Mouse (Mus musculus) lung, embryonic 14.5 days (tissue): ENCODE results near the gene Phldb2. TPM values are rescaled to one million over a fixed set of nuclear protein-coding genes. Genes with fewer than 3 reads are reported as not detected.

Experiments used
- ATAC-seq: fragments of 200-750 bp; cut with Nextera tagmentation; 2 replicates; pipeline ENCODE4 v1.8.0; 2017; ENCODE audit warnings: mild to moderate bottlenecking, moderate TSS enrichment, moderate library complexity; ENCODE audit not compliant: insufficient read depth
- DNase-seq: peaks from one replicate; pipeline ENCODE4 v3.0.0-alpha.2; 2015
- H3K27ac ChIP-seq: fragments of 300-500 bp; sonication (generic); 2 replicates; pipeline ENCODE4 v1.5.1; 2014; ENCODE audit warnings: low read depth, mild to moderate bottlenecking, moderate library complexity
- H3K27me3 ChIP-seq: fragments of 300-500 bp; sonication (generic); 2 replicates; pipeline ENCODE4 v1.6.1; 2014; ENCODE audit warnings: low read length, control low read depth; ENCODE audit not compliant: insufficient read depth
- H3K36me3 ChIP-seq: fragments of 300-500 bp; sonication (generic); 2 replicates; pipeline ENCODE4 v1.6.1; 2014; ENCODE audit warnings: control low read depth; ENCODE audit not compliant: insufficient read depth
- H3K4me1 ChIP-seq: fragments of 300-500 bp; sonication (generic); 2 replicates; pipeline ENCODE4 v1.6.1; 2014; ENCODE audit warnings: antibody characterized with exemption, control low read depth; ENCODE audit not compliant: insufficient read depth
- H3K4me2 ChIP-seq: fragments of 300-500 bp; sonication (generic); 2 replicates; pipeline ENCODE4 v1.6.1; 2014; ENCODE audit warnings: mild to moderate bottlenecking
- H3K4me3 ChIP-seq: fragments of 300-500 bp; sonication (generic); 2 replicates; pipeline ENCODE4 v1.5.1; 2014; ENCODE audit warnings: low read depth, low read length
- H3K9ac ChIP-seq: fragments of 300-500 bp; sonication (generic); 2 replicates; pipeline ENCODE4 v1.6.1; 2014
- H3K9me3 ChIP-seq: fragments of 300-500 bp; sonication (generic); 2 replicates; pipeline ENCODE4 v1.6.1; 2016; ENCODE audit warnings: low read depth, low read length, control low read depth
- CTCF ChIP-seq: IDR thresholded peaks from 2 replicates; pipeline ENCODE4 v1.5.1; 2016; ENCODE audit warnings: antibody characterized with exemption, low read depth
- WGBS: fragments of 180-500 bp; shearing (Covaris S2); extraction: QIAGEN DNeasy Blood & Tissue Kit; methylation state at CpG from one replicate; pipeline ENCODE4 v1.1.7; 2014; 5-methylcytosine and 5-hydroxymethylcytosine counted together
- polyA plus RNA-seq: library from polyadenylated mRNA; unstranded; fragments of >200 nt; fragmentation: Nextera tagmentation; extraction: Ambion mirVana; gene quantifications from 2 replicates; pipeline ENCODE4 v1.2.1, GENCODE M21; 2014

Gene Phldb2
- polyA plus RNA-seq, 1 experiment from 2014 or later: 48.0 TPM

DNA sequence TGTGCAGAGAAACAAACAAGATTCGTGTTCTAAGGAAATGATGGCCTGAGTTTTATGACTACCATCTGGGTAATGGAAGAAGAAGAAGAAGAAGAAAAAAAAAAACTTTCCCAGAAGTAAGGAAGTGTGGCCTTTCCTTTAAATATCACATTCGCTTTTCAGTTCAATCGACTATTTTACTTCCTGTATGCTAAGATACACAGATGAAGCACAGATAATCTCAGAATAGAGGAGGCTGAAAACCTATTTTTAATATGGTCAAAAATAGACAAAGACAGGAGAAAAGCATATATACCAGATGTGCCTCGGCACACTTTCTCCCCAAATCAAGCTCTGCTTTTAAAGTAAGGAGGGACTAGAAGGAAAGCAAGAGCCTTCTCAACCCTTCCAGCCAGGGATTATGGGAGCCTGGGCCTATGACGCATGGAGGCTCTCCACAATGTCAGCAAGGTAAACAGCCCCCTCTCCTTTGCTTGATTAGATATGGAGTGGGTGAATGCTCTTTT is 158.2 kb downstream of the Phldb2 start:
- ATAC-seq: no peak
- no peak for DNase-seq
- Histone ChIP-seq H3K9me3 (no peaks in the 10 kb centered on the region), H3K4me3 (no peak overlapping the region), H3K27me3 (no peaks in the 10 kb centered on the region), H3K36me3 (peaks cover 38% of the 10 kb centered on the region), H3K9ac (no peak overlapping the region), H3K4me2 (no peak overlapping the region), H3K4me1 (0 out of 2 replicates have a peak, but pooled peaks cover 3% of the 10 kb centered on the region), H3K27ac (no peak overlapping the region)
- 55% methylated on average over 5 of the region's 5 CpGs for WGBS
- no peak for TF ChIP-seq CTCF

DNA sequence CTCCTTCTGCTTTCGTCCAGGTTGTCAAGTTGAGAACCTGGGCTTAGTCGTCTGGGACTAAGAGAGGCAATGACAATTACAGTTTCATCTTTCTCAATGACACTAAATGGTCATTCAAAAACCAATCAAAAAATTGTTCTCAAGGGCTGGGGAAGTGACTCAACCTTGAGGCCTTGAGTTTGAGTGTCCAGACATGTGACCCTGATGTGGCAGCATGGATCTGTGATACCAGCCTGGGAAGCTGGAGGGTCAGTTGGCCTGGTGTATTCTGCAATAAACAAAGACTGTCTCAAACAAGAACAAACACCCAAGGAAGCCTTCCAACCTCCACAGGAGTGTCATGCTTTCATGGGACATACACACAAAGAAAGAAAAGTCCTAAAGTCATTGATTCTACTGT is 160.6 kb downstream of the Phldb2 start:
- no peak overlapping the region for H3K4me3 ChIP-seq
- H3K27ac ChIP-seq: no peak overlapping the region
- H3K9ac ChIP-seq: no peak overlapping the region
- H3K36me3 ChIP-seq: peaks cover 37% of the 10 kb centered on the region
- H3K9me3 ChIP-seq: no peaks in the 10 kb centered on the region
- no peak for ATAC-seq
- 74% methylated on average over 2 of the region's 2 CpGs for WGBS
- no peak overlapping the region for H3K4me2 ChIP-seq
- H3K27me3 ChIP-seq: no peaks in the 10 kb centered on the region
- DNase-seq: no peak
- TF ChIP-seq CTCF: no peak
- no peaks in the 10 kb centered on the region for H3K4me1 ChIP-seq

DNA sequence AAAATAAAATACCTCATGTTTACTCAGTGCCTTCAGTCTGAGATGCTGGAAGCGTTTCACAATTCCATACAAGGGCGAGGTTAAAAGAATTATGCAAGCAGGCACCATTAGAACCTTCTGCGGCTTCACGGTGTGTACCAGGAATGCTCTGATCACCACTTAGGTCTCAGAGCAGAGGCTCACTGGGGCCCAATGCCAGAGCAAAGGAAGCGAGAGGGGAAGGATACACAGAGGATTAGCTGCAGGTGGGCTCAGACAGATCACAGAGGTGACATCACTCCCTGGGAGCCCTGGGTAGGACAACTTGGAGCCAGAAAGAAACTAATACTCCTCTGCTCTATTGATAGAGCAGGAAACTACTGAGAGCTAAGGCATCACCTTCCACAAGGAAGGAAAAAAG is 162.1 kb downstream of the Phldb2 start:
- H3K4me3 ChIP-seq: no peak overlapping the region
- H3K27ac ChIP-seq: no peak overlapping the region
- TF ChIP-seq CTCF: no peak
- no peaks in the 10 kb centered on the region for H3K27me3 ChIP-seq
- no peak overlapping the region for H3K9ac ChIP-seq
- ATAC-seq (no peak), DNase-seq (no peak)
- WGBS: 62% methylated on average over 5 of the region's 5 CpGs
- H3K4me1 ChIP-seq: no peaks in the 10 kb centered on the region
- H3K4me2 ChIP-seq: no peak overlapping the region
- H3K9me3 ChIP-seq: no peaks in the 10 kb centered on the region
- peaks cover 43% of the 10 kb centered on the region for H3K36me3 ChIP-seq

DNA sequence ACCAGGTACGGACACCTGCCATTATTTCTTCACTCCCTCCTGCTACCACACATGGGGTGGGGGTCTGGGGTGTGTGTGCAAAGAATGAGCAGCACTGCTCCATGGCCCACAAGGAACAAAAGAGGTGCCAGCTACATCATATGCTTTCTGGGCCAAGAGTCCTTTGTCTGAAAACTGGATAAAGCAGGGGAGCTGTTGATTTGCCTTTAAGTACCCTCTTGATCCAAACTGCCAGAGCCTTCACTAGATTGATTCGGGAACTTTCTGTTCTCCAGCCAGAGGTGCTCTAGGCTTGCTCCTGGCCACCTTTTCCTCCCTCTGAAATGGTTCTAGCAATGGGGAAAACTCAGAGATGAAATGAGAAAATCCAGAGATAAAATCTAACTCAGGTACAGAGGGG is 164.1 kb downstream of the Phldb2 start:
- Histone ChIP-seq H3K36me3 (peaks cover 39% of the 10 kb centered on the region), H3K27me3 (no peaks in the 10 kb centered on the region), H3K4me3 (no peak overlapping the region), H3K4me1 (no peaks in the 10 kb centered on the region), H3K4me2 (no peak overlapping the region), H3K27ac (no peak overlapping the region), H3K9me3 (no peaks in the 10 kb centered on the region), H3K9ac (no peak overlapping the region)
- 75% methylated on average over 2 of the region's 2 CpGs for WGBS
- TF ChIP-seq CTCF: no peak
- ATAC-seq (no peak), DNase-seq (no peak)

DNA sequence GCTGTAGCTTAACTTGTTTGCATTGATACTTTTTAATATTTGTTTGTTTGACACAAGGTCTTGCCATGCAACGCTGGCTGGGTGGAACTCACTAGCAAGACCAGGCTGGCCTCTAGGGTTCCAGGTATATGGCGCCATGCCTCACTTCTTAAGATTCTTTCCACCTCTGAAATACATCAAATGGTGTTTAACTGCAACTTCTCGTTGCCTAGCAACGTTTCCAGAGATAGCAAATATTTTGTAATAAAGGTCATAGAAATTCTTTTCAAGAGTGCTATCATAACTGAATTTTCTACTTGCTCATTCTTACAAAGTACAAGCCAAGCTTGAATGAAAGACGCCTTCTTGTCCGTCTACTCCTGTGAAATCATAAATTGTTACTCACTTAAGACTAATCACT is 165.7 kb downstream of the Phldb2 start:
- Histone ChIP-seq H3K27me3 (no peaks in the 10 kb centered on the region), H3K9me3 (no peaks in the 10 kb centered on the region), H3K4me2 (no peak overlapping the region), H3K4me1 (no peaks in the 10 kb centered on the region), H3K4me3 (no peak overlapping the region), H3K27ac (no peak overlapping the region), H3K9ac (no peak overlapping the region), H3K36me3 (peaks cover 31% of the 10 kb centered on the region)
- no peak for ATAC-seq
- no peak for TF ChIP-seq CTCF
- WGBS: 84% methylated on average over 6 of the region's 6 CpGs
- no peak for DNase-seq

DNA sequence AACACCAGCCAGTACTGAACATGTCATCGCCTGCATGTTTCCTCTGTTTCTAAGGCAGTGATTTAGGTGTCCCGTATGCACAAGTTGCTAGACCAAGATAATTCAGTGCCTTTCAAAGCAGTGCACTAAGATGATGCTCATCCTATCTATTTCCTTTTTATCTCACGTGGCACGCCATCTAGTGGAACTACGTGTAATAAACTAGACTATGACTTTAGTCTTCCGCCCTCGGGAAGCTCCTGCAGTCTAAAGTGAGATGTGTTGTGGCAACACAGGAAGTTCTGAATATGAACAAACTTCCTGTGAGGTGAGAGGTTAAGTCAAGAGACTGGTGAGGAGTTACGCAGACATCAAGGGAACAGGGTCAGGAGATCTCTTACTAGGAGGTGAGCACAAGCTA is 166.8 kb downstream of the Phldb2 start:
- Histone ChIP-seq H3K27me3 (no peaks in the 10 kb centered on the region), H3K4me2 (no peak overlapping the region), H3K4me3 (no peak overlapping the region), H3K27ac (no peak overlapping the region), H3K9ac (no peak overlapping the region), H3K9me3 (no peaks in the 10 kb centered on the region), H3K4me1 (no peaks in the 10 kb centered on the region), H3K36me3 (peaks cover 35% of the 10 kb centered on the region)
- peak; percentile 46 for TF ChIP-seq CTCF
- WGBS: 34% methylated on average over 8 of the region's 8 CpGs
- DNase-seq: peak; percentile 49
- ATAC-seq: no peak

DNA sequence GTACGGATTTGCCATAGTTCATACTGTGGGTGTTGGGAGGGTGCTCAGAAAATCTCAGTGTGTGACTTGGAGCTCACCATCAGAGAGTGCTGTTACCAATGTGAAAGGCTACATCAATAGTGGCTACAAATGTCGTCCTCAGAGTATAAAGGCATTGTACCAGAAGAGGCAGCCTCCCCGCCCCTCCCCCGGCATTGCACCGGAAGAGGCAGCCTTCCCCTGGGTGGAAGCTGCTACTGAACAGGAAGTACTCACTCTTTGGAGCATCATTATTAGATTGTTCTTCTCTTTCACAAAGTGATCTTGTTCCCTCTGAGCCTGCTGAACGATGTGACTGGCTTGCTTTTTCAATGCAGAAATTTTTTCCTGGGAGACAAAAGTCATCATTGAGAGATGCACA is 173.4 kb downstream of the Phldb2 start:
- Histone ChIP-seq H3K27ac (no peak overlapping the region), H3K9ac (no peak overlapping the region), H3K36me3 (peaks cover 59% of the 10 kb centered on the region), H3K9me3 (no peaks in the 10 kb centered on the region), H3K27me3 (no peaks in the 10 kb centered on the region), H3K4me3 (no peak overlapping the region), H3K4me2 (no peak overlapping the region), H3K4me1 (no peaks in the 10 kb centered on the region)
- ATAC-seq (no peak), DNase-seq (no peak)
- no peak for TF ChIP-seq CTCF
- WGBS: 70% methylated on average over 6 of the region's 6 CpGs

DNA sequence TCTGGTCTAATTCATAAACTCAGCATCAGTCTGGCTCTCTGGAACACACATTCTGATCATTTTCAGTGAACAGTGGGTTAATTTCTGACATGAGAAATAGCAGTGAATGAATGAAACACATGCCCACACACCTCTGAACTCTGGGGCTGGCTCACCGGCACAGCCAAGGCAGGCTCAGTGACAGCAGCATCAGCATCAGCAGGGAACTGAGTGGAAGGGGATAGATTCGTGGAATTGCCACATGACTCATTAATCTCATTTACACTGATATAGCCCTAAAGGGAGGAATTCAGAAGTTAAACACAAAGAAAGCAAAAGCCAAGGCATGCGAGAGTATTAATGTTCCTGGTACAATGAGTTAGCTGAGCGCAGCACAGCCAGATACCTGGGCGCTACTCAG is 178.6 kb downstream of the Phldb2 start:
- H3K27ac ChIP-seq: no peak overlapping the region
- ATAC-seq: no peak
- TF ChIP-seq CTCF: no peak
- WGBS: 77% methylated on average over 5 of the region's 5 CpGs
- H3K4me3 ChIP-seq: no peak overlapping the region
- peaks cover 82% of the 10 kb centered on the region for H3K36me3 ChIP-seq
- no peaks in the 10 kb centered on the region for H3K9me3 ChIP-seq
- no peak overlapping the region for H3K4me2 ChIP-seq
- H3K4me1 ChIP-seq: no peaks in the 10 kb centered on the region
- DNase-seq: no peak
- no peak overlapping the region for H3K9ac ChIP-seq
- H3K27me3 ChIP-seq: no peaks in the 10 kb centered on the region
